Mouse (Mus musculus): ENCODE measurements around the gene Olfr1420. TPM values are rescaled to one million over a fixed set of nuclear protein-coding genes. Genes with fewer than 3 reads are reported as not detected.
"Not testable (repeated sequence)": the region's sequence is repeated elsewhere in the genome, so short reads cannot be mapped to it uniquely, and the experiment has no call there.

The Olfr1420 gene
- polyA plus RNA-seq, 1 experiment from 2014 or later, result not detected

GRCm38 (mm10) chr19:11912533-11913121, 26.3 kb downstream of the Olfr1420 start:
- Histone ChIP-seq H3K27ac (peak overlapping the region; percentile 95), H3K4me1 (peaks cover 12% of the 10 kb centered on the region; the same call in 1 of the 2 replicates), H3K9me3 (replicated peaks) (no peaks in the 10 kb centered on the region), H3K27me3 (ENCODE audit: low read depth, poor library complexity, severe bottlenecking) (no peaks in the 10 kb centered on the region), H3K36me3 (peaks cover 34% of the 10 kb centered on the region), H3K4me3 (peak overlapping the region; percentile 88)
- peak; percentile 79 for DNase-seq (ENCODE audit: low spot score)
- WGBS, result under 1% methylated on average over 46 of the region's 54 CpGs

- Histone ChIP-seq H3K4me1 (peaks cover 12% of the 10 kb centered on the region; the same call in 1 of the 2 replicates), H3K27ac (no peak overlapping the region), H3K9me3 (replicated peaks) (no peaks in the 10 kb centered on the region), H3K27me3 (ENCODE audit: low read depth, poor library complexity, severe bottlenecking) (no peaks in the 10 kb centered on the region), H3K36me3 (peaks cover 53% of the 10 kb centered on the region), H3K4me3 (no peak overlapping the region)
- 95% methylated on average over 2 of the region's 2 CpGs for WGBS
- no peak for DNase-seq (ENCODE audit: low spot score)
Observed at GRCm38 (mm10) chr19:11915804-11916203, 29.4 kb downstream of the Olfr1420 start.

DNA sequence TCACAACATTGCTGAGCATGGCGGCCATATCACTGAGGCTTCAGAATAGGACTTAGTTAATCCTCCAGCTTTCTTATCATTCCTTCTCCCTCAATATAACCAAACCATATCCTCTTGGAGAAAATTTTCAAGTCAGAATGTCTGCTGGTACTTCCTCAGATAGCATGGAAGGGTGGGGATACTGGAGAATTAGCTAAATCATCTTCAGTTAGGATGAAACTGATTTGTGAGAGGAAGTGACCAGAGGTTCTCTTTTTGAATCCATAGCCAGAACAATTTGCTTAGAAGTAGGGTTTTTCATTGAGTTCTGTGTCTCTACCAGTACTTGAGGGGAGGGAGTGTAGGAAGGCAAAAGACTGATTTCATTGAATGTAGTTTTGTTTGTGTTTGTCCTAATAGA, 35.7 kb downstream of the Olfr1420 start:
- Histone ChIP-seq H3K27me3 (ENCODE audit: low read depth, poor library complexity, severe bottlenecking) (no peaks in the 10 kb centered on the region), H3K36me3 (peaks cover 85% of the 10 kb centered on the region), H3K4me3 (no peak overlapping the region), H3K9me3 (replicated peaks) (no peaks in the 10 kb centered on the region), H3K27ac (no peak overlapping the region), H3K4me1 (no peaks in the 10 kb centered on the region)
- DNase-seq (ENCODE audit: low spot score), result no peak
- WGBS, result 91% methylated on average over 1 of the region's 1 CpGs

- not testable (repeated sequence) for H3K27me3 ChIP-seq (ENCODE audit: low read depth, poor library complexity, severe bottlenecking); H3K4me3 ChIP-seq; H3K4me1 ChIP-seq; H3K9me3 ChIP-seq (replicated peaks); H3K27ac ChIP-seq; DNase-seq (ENCODE audit: low spot score)
- 97% methylated on average over 2 of the region's 2 CpGs for WGBS
- peaks cover 85% of the 10 kb centered on the region for H3K36me3 ChIP-seq
Observed at GRCm38 (mm10) chr19:11922515-11922914, 36.1 kb downstream of the Olfr1420 start.

GRCm38 (mm10) chr19:11926380-11926779, 40.0 kb downstream of the Olfr1420 start:
- Histone ChIP-seq H3K27ac (no peak overlapping the region), H3K27me3 (ENCODE audit: low read depth, poor library complexity, severe bottlenecking) (no peaks in the 10 kb centered on the region), H3K4me1 (no peaks in the 10 kb centered on the region), H3K36me3 (peaks cover 95% of the 10 kb centered on the region), H3K4me3 (no peak overlapping the region), H3K9me3 (replicated peaks) (no peaks in the 10 kb centered on the region)
- 96% methylated on average over 2 of the region's 2 CpGs for WGBS
- no peak for DNase-seq (ENCODE audit: low spot score)

DNA sequence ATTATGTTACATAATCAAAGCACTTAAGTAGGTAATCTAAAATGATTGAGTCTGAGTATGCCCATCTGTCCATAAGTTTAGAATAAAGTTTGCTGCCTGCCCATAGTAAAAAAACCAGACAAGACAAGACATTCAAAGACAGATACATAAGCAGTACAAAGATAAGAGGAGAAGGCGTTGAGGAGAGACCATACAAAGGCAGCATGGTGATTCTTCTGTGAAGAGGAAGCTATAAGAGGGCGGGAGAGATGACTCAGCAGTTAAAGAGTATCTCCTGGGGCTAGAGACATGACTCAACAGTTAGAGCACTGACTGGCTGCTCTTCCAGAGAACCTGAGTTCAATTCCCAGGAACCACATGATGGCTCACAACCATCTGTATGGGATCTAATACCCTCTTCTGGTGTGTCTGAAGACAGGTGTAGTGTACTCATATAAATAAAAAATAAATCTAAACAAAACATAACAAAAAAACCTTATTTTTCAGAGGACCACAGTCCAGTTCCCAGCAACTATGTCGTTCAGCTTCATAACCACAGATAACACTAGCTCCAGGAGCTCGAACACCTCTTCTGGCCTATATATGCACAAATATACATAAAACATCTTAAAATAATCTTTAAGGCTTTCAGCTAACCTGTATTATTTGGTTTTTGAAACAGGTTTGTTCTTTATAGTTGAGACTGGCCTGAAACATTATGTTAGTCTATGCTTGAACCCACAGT, 41.8 kb downstream of the Olfr1420 start:
- H3K9me3 ChIP-seq (replicated peaks), result no peaks in the 10 kb centered on the region
- DNase-seq (ENCODE audit: low spot score), result no peak
- H3K36me3 ChIP-seq, result peaks cover 97% of the 10 kb centered on the region
- WGBS, result 96% methylated on average over 4 of the region's 4 CpGs
- no peaks in the 10 kb centered on the region for H3K27me3 ChIP-seq (ENCODE audit: low read depth, poor library complexity, severe bottlenecking)
- H3K4me1 ChIP-seq, result no peaks in the 10 kb centered on the region
- no peak overlapping the region for H3K27ac ChIP-seq
- H3K4me3 ChIP-seq, result no peak overlapping the region

GRCm38 (mm10) chr19:11946460-11946859, 60.1 kb downstream of the Olfr1420 start:
- H3K4me1 ChIP-seq; H3K9me3 ChIP-seq (replicated peaks); H3K27ac ChIP-seq; H3K27me3 ChIP-seq (ENCODE audit: low read depth, poor library complexity, severe bottlenecking); DNase-seq (ENCODE audit: low spot score); H3K4me3 ChIP-seq: not testable (repeated sequence)
- WGBS, result 95% methylated on average over 9 of the region's 9 CpGs
- H3K36me3 ChIP-seq, result peaks cover 47% of the 10 kb centered on the region

Small RNA genes lying within 50 kb of the gene (microRNA-seq; reads per million reads assigned to microRNA genes)
- gene Mir6994, result 8.2 reads per million, percentile 16 among the genes with 10 or more reads in this experiment

Other genes starting within 250 kb of the Olfr1420 start
- gene Ms4a3, start 245.7 kb upstream of the Olfr1420 start, polyA plus RNA-seq (2016; fragmentation: Nextera tagmentation; extraction: Ambion mirVana), result not detected in 2 replicates
- not detected in 2 replicates for gene Oosp2, start 226.0 kb upstream of the Olfr1420 start, polyA plus RNA-seq (2016; fragmentation: Nextera tagmentation; extraction: Ambion mirVana)
- not detected in 2 replicates for gene Oosp1, start 195.4 kb upstream of the Olfr1420 start, polyA plus RNA-seq (2016; fragmentation: Nextera tagmentation; extraction: Ambion mirVana)
- not detected in 2 replicates for gene Oosp3, start 189.5 kb upstream of the Olfr1420 start, polyA plus RNA-seq (2016; fragmentation: Nextera tagmentation; extraction: Ambion mirVana)
- not detected in 2 replicates for gene Gif, start 139.0 kb upstream of the Olfr1420 start, polyA plus RNA-seq (2016; fragmentation: Nextera tagmentation; extraction: Ambion mirVana)
- gene Mrpl16, start 116.2 kb upstream of the Olfr1420 start, polyA plus RNA-seq (2016; fragmentation: Nextera tagmentation; extraction: Ambion mirVana), result 54.2 and 63.0 TPM in 2 replicates
- 5.6 and 6.3 TPM in 2 replicates for gene Stx3, start 67.2 kb upstream of the Olfr1420 start, polyA plus RNA-seq (2016; fragmentation: Nextera tagmentation; extraction: Ambion mirVana)
- gene Olfr1417, start 47.3 kb upstream of the Olfr1420 start, polyA plus RNA-seq (2016; fragmentation: Nextera tagmentation; extraction: Ambion mirVana), result 0.06 TPM in 1 of 2 replicates, not detected in the other
- not detected in 2 replicates for gene Olfr1418, start 25.5 kb upstream of the Olfr1420 start, polyA plus RNA-seq (2016; fragmentation: Nextera tagmentation; extraction: Ambion mirVana)
- gene Olfr1419, start 11.5 kb upstream of the Olfr1420 start, polyA plus RNA-seq (2016; fragmentation: Nextera tagmentation; extraction: Ambion mirVana), result not detected in 2 replicates
- 20.4 and 21.2 TPM in 2 replicates for gene Patl1, start 25.8 kb downstream of the Olfr1420 start, polyA plus RNA-seq (2016; fragmentation: Nextera tagmentation; extraction: Ambion mirVana)
- 3.3 and 3.4 TPM in 2 replicates for gene Osbp, start 79.4 kb downstream of the Olfr1420 start, polyA plus RNA-seq (2016; fragmentation: Nextera tagmentation; extraction: Ambion mirVana)
- gene Olfr1423, start 154.8 kb downstream of the Olfr1420 start, polyA plus RNA-seq (2016; fragmentation: Nextera tagmentation; extraction: Ambion mirVana), result 0.05 and 0.06 TPM in 2 replicates
- gene Olfr1424, start 176.1 kb downstream of the Olfr1420 start, polyA plus RNA-seq (2016; fragmentation: Nextera tagmentation; extraction: Ambion mirVana), result not detected in 2 replicates
- gene Olfr1425, start 191.2 kb downstream of the Olfr1420 start, polyA plus RNA-seq (2016; fragmentation: Nextera tagmentation; extraction: Ambion mirVana), result not detected in 2 replicates
- not detected in 2 replicates for gene Olfr1426, start 205.4 kb downstream of the Olfr1420 start, polyA plus RNA-seq (2016; fragmentation: Nextera tagmentation; extraction: Ambion mirVana)
- gene Olfr1427, start 216.8 kb downstream of the Olfr1420 start, polyA plus RNA-seq (2016; fragmentation: Nextera tagmentation; extraction: Ambion mirVana), result not detected in 2 replicates
- not detected in 2 replicates for gene Olfr1428, start 229.3 kb downstream of the Olfr1420 start, polyA plus RNA-seq (2016; fragmentation: Nextera tagmentation; extraction: Ambion mirVana)
- not detected in 2 replicates for gene Olfr76, start 236.6 kb downstream of the Olfr1420 start, polyA plus RNA-seq (2016; fragmentation: Nextera tagmentation; extraction: Ambion mirVana)